Mouse (Mus musculus) MEL (cell line): Measurements from ENCODE around the gene Padi1. TPM values are rescaled to one million over a fixed set of nuclear protein-coding genes. Genes with fewer than 3 reads are reported as not detected.

Experiments
- DNase-seq: peaks from one replicate; pipeline ENCODE4 v3.0.0; 2011; ENCODE audit warnings: low read depth, low spot score
- H3K27ac ChIP-seq: 2 replicates; pipeline ENCODE4 v1.5.1; 2012; ENCODE audit warnings: low read depth, mild to moderate bottlenecking, control low read depth, low read length, moderate library complexity; ENCODE audit not compliant: control insufficient read depth
- H3K27me3 ChIP-seq, 2 experiments: fragments of 150-350 bp in 1 of 2; sonication (generic) in 1 of 2; 2 replicates each; pipeline ENCODE4 v1.6.1; 2012; ENCODE audit warnings: low read length in 2 of 2, mild to moderate bottlenecking in 2 of 2, improper control_type of control experiment in 1 of 2, moderate library complexity in 1 of 2; ENCODE audit not compliant: insufficient read depth in 2 of 2, control insufficient read depth in 1 of 2
- H3K36me3 ChIP-seq, 2 experiments: 2 replicates each; pipeline ENCODE4 v1.6.1; 2012 to 2014; ENCODE audit warnings: low read length in 2 of 2, improper control_type of control experiment in 1 of 2, inconsistent platforms in 1 of 2, mild to moderate bottlenecking in 1 of 2; ENCODE audit not compliant: insufficient read depth in 2 of 2, control insufficient read depth in 1 of 2
- H3K4me1 ChIP-seq, 2 experiments: fragments of 150-350 bp in 1 of 2; sonication (generic) in 1 of 2; 2 replicates each; pipeline ENCODE4 v1.6.1; 2012; ENCODE audit warnings: low read length in 2 of 2, improper control_type of control experiment in 1 of 2, mild to moderate bottlenecking in 1 of 2; ENCODE audit not compliant: insufficient read depth in 2 of 2, control insufficient read depth in 1 of 2
- H3K4me3 ChIP-seq, 2 experiments: fragments of 150-350 bp in 1 of 2; sonication (generic) in 1 of 2; 2 replicates each; pipeline ENCODE4 v1.5.1; 2012; ENCODE audit warnings: low read depth in 2 of 2, low read length in 2 of 2, mild to moderate bottlenecking in 2 of 2, moderate library complexity in 2 of 2, control low read depth in 1 of 2, improper control_type of control experiment in 1 of 2; ENCODE audit not compliant: control insufficient read depth in 1 of 2, insufficient read depth in 1 of 2
- H3K79me2 ChIP-seq: 2 replicates; pipeline ENCODE4 v1.6.1; 2012; ENCODE audit warnings: mild to moderate bottlenecking, low read length, moderate library complexity; ENCODE audit not compliant: control insufficient read depth, poor library complexity, insufficient read depth
- H3K9ac ChIP-seq: 2 replicates; pipeline ENCODE4 v1.6.1; 2012; ENCODE audit warnings: low read depth, mild to moderate bottlenecking, control low read depth, low read length, moderate library complexity; ENCODE audit not compliant: control insufficient read depth, poor library complexity, severe bottlenecking
- H3K9me3 ChIP-seq: fragments of 150-350 bp; sonication (generic); replicated peaks from 2 replicates; pipeline ENCODE4 v1.6.1; 2012; ENCODE audit warnings: mild to moderate bottlenecking, low read length, improper control_type of control experiment, moderate library complexity; ENCODE audit not compliant: insufficient read depth
- BHLHE40 ChIP-seq: IDR thresholded peaks from 2 replicates; pipeline ENCODE4 v1.6.1; 2012; ENCODE audit warnings: low read depth, mild to moderate bottlenecking, inconsistent platforms, low read length, improper control_type of control experiment, borderline replicate concordance
- CTCF ChIP-seq, 3 experiments: IDR thresholded peaks in 2 of 3; conservative IDR thresholded peaks in 1 of 3; 2 replicates each; pipeline ENCODE4 v1.5.1; 2011 to 2012; ENCODE audit warnings: low read length in 3 of 3, low read depth in 2 of 3, mild to moderate bottlenecking in 2 of 3, improper control_type of control experiment in 1 of 3, inconsistent platforms in 1 of 3, mixed read lengths in 1 of 3, moderate library complexity in 1 of 3; ENCODE audit not compliant: control insufficient read depth in 1 of 3, insufficient read depth in 1 of 3, poor library complexity in 1 of 3, severe bottlenecking in 1 of 3
- E2F4 ChIP-seq: IDR thresholded peaks from 2 replicates; pipeline ENCODE4 v1.6.1; 2011; ENCODE audit warnings: low read depth, low read length, improper control_type of control experiment, borderline replicate concordance
- ELF1 ChIP-seq: IDR thresholded peaks from 2 replicates; pipeline ENCODE4 v1.6.1; 2014; ENCODE audit warnings: low read depth, mild to moderate bottlenecking, inconsistent platforms, low read length, improper control_type of control experiment, moderate library complexity
- EP300 ChIP-seq, 2 experiments: IDR thresholded peaks; 2 replicates each; pipeline ENCODE4 v1.6.1; 2011; ENCODE audit warnings: improper control_type of control experiment in 2 of 2, low read length in 2 of 2, low read depth in 1 of 2, mild to moderate bottlenecking in 1 of 2
- MAX ChIP-seq: IDR thresholded peaks from 2 replicates; pipeline ENCODE4 v1.6.1; 2011; ENCODE audit warnings: low read length, improper control_type of control experiment
- MAZ ChIP-seq: IDR thresholded peaks from 2 replicates; pipeline ENCODE4 v1.6.1; 2012; ENCODE audit warnings: low read depth, mild to moderate bottlenecking, inconsistent platforms, low read length, improper control_type of control experiment
- MYC ChIP-seq: IDR thresholded peaks from 2 replicates; pipeline ENCODE4 v1.6.1; 2011; ENCODE audit warnings: low read depth, mild to moderate bottlenecking, low read length, improper control_type of control experiment, moderate library complexity
- NELFE ChIP-seq: IDR thresholded peaks from 2 replicates; pipeline ENCODE4 v1.6.1; 2011; ENCODE audit warnings: low read depth, low read length, improper control_type of control experiment
- POLR2A ChIP-seq, 2 experiments: IDR thresholded peaks; 2 replicates each; pipeline ENCODE4 v1.6.1; 2011 to 2012; ENCODE audit warnings: low read length in 2 of 2, mild to moderate bottlenecking in 2 of 2, control low read depth in 1 of 2, improper control_type of control experiment in 1 of 2, low read depth in 1 of 2, moderate library complexity in 1 of 2; ENCODE audit not compliant: control insufficient read depth in 1 of 2, insufficient read depth in 1 of 2, poor library complexity in 1 of 2
- POLR2AphosphoS2 ChIP-seq: IDR thresholded peaks from 2 replicates; pipeline ENCODE4 v1.6.1; 2011; ENCODE audit warnings: low read length, improper control_type of control experiment
- POLR2AphosphoS5 ChIP-seq: IDR thresholded peaks from 2 replicates; pipeline ENCODE4 v1.6.1; 2012; ENCODE audit warnings: low read depth, borderline replicate concordance, mild to moderate bottlenecking, inconsistent platforms, low read length, moderate library complexity, mixed read lengths
- RAD21 ChIP-seq: IDR thresholded peaks from 2 replicates; pipeline ENCODE4 v1.6.1; 2011; ENCODE audit warnings: mild to moderate bottlenecking, low read depth, low read length, improper control_type of control experiment
- SMC3 ChIP-seq: IDR thresholded peaks from 2 replicates; pipeline ENCODE4 v1.6.1; 2011; ENCODE audit warnings: low read depth, low read length, improper control_type of control experiment
- USF1 ChIP-seq: IDR thresholded peaks from 2 replicates; pipeline ENCODE4 v1.6.1; 2014; ENCODE audit warnings: low read depth, mild to moderate bottlenecking, inconsistent platforms, low read length, improper control_type of control experiment, moderate library complexity
- USF2 ChIP-seq, 2 experiments: IDR thresholded peaks; 2 replicates each; pipeline ENCODE4 v1.6.1; 2011 to 2012; ENCODE audit warnings: improper control_type of control experiment in 2 of 2, low read length in 2 of 2, borderline replicate concordance in 1 of 2, inconsistent platforms in 1 of 2, low read depth in 1 of 2, mild to moderate bottlenecking in 1 of 2; ENCODE audit not compliant: insufficient read depth in 1 of 2
- ZC3H11A ChIP-seq: IDR thresholded peaks from 2 replicates; pipeline ENCODE4 v1.6.1; 2012; ENCODE audit warnings: low read depth, mild to moderate bottlenecking, inconsistent platforms, low read length, improper control_type of control experiment
- ZNF384 ChIP-seq: IDR thresholded peaks from 2 replicates; pipeline ENCODE4 v1.6.1; 2012; ENCODE audit warnings: low read depth, mild to moderate bottlenecking, inconsistent platforms, low read length, improper control_type of control experiment
- polyA plus RNA-seq, 2 experiments: library from polyadenylated mRNA; stranded (reverse) in 1 of 2; unstranded in 1 of 2; fragments of >175 nt in 1 of 2; fragments of >200 nt in 1 of 2; gene quantifications; 2 replicates each; pipeline versions ENCODE4 v1.2.1 to v1.2.4; 2012; ENCODE audit warnings: low replicate concordance in 2 of 2, low read depth in 1 of 2; ENCODE audit not compliant: insufficient read length in 2 of 2, insufficient read depth in 1 of 2, missing spikeins in 1 of 2
- total RNA-seq: library from RNA; depleted of rRNA; stranded (reverse); fragments of 300-350 nt; gene quantifications from 2 replicates; pipeline ENCODE4 v1.2.3, GENCODE M21; 2012

Padi1 gene
- total and polyA plus RNA-seq, 3 experiments: 0.31 to 0.40 TPM; not detected in 1

DNA sequence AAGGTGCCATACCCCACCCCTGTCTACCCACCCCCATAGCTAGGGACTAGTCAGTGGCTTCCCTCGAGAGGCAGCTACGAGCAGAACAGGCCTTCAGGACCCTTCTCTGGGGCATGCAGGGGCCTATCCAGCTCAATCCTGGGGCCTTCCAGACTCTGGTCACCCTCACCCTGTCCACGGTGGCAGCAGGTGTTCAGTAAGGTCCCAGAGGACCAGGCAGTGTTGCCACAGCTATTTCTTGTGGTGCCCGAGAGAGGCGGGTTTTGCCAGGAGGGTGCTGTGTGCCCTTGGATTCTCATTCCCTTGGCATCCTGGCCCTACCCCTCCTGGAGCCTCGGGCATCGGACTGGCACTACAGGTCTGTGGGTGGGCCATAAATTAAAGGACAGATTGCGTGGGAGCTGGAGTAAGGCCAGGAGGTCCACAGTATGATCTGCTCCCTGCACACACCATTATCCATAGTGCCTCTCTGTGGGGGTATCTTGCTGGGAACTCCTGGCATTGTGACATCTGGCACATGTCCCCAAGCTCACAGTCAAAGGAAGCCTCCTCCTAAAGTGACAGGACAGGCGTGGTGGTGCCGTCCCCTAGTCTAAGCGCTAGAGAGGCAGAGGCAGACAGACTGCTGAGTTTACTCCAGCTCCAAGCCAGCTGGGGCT, 9.2 kb downstream of the Padi1 start:
- H3K4me1 ChIP-seq: no peaks in the 10 kb centered on the region
- no peaks in the 10 kb centered on the region for H3K27me3 ChIP-seq
- H3K9ac ChIP-seq: no peak overlapping the region
- H3K9me3 ChIP-seq: no peaks in the 10 kb centered on the region
- H3K36me3 ChIP-seq: no peaks in the 10 kb centered on the region
- H3K79me2 ChIP-seq: no peaks in the 10 kb centered on the region
- H3K4me3 ChIP-seq: no peak overlapping the region
- no peak overlapping the region for H3K27ac ChIP-seq
- DNase-seq: no peak
- no peak for TF ChIP-seq USF1
- no peak for TF ChIP-seq RAD21

DNA sequence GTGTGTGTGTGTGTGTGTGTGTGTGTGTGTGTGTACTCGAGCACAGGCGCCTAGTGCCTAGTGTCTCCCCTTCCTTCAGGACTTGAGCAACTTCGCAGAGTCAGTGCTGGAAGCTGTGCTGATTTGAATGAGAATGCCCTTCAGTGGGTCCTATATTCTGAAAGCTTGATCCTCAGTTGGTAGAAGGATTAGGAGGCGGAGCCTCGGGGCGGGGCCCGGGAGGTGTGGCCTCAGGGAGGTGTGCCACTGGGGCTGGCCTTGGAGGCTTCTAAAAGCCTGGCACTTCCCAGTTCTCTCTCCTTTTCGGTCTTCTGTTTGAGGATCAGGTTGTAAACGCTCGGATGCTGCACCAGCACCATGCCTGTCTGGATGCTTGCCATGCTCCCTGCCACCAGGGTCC, 9.9 kb downstream of the Padi1 start:
- Histone ChIP-seq H3K27me3 (no peaks in the 10 kb centered on the region), H3K79me2 (no peaks in the 10 kb centered on the region), H3K9me3 (no peaks in the 10 kb centered on the region), H3K9ac (no peak overlapping the region), H3K4me1 (no peaks in the 10 kb centered on the region), H3K27ac (no peak overlapping the region), H3K4me3 (no peak overlapping the region), H3K36me3 (no peaks in the 10 kb centered on the region)
- no peak for DNase-seq
- TF ChIP-seq EP300 (IDR thresholded peaks at IDR 0.05; ENCODE audit: low read depth in 1 of 2, low read length in 2 of 2) (no peak), MYC (no peak), CTCF (IDR thresholded peaks at IDR 0.05 in 2 of 3, conservative IDR thresholded peaks at IDR 0.05 in 1 of 3; ENCODE audit: control insufficient read depth in 1 of 3, insufficient read depth in 1 of 3, low read depth in 2 of 3, low read length in 3 of 3, poor library complexity in 1 of 3, severe bottlenecking in 1 of 3) (no peak), MAX (no peak), ZNF384 (no peak), POLR2AphosphoS5 (no peak), BHLHE40 (no peak), E2F4 (no peak), POLR2AphosphoS2 (no peak), ZC3H11A (no peak)

DNA sequence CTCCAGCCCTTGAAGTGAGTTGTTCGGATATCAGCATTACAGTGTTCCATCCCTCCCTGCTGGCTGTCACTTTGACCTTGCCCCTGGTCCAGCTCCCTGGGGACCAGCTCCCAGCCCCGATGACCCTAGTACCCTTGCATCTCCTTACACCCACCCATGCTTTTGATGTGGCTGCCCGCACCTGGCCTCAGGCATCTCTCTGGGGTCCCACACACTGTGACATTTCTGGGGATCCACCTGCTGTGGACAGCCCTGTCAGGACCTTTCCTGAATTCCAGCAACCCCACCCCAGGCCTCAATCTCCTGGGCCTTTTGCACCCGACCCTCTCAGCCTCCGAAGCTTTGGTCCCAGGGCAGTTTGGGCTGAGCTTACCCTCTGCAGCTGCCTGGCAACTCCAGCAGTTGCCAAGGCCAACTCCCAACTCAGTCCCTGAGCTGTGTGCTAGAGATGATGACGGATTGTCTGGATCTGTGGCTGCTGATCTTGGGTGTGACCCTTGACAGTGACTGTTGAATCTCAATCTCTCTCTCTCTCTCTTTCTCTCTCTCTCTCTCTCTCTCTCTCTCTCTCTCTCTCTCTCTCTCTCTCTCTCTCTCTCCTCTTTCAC, 11.1 kb downstream of the Padi1 start:
- TF ChIP-seq EP300 (IDR thresholded peaks at IDR 0.05; ENCODE audit: low read depth in 1 of 2, low read length in 2 of 2): no peak
- TF ChIP-seq SMC3: no peak
- no peak for TF ChIP-seq NELFE
- no peak for TF ChIP-seq BHLHE40
- no peak for TF ChIP-seq MAZ
- no peak for TF ChIP-seq POLR2A (IDR thresholded peaks at IDR 0.05; ENCODE audit: control insufficient read depth in 1 of 2, insufficient read depth in 1 of 2, low read depth in 1 of 2, low read length in 2 of 2, poor library complexity in 1 of 2)
- no peak for TF ChIP-seq USF2 (IDR thresholded peaks at IDR 0.05; ENCODE audit: borderline replicate concordance in 1 of 2, insufficient read depth in 1 of 2, low read depth in 1 of 2, low read length in 2 of 2)
- no peak for TF ChIP-seq ELF1
- TF ChIP-seq, all 39 proteins: peak for 0
- Histone ChIP-seq H3K79me2 (no peaks in the 10 kb centered on the region), H3K9ac (no peak overlapping the region), H3K27ac (no peak overlapping the region), H3K4me1 (no peaks in the 10 kb centered on the region), H3K4me3 (no peak overlapping the region), H3K27me3 (no peaks in the 10 kb centered on the region), H3K9me3 (no peaks in the 10 kb centered on the region), H3K36me3 (no peaks in the 10 kb centered on the region)
- DNase-seq: no peak
